Mouse (Mus musculus): ENCODE measurements at regions not wholly inside any gene's neighbourhood (a gene's known extent, or its start where the extent isn't known, plus 50 kb on each side); places are given as distances from the start of the nearest gene placed in this dataset.
A peak's percentile ranks its signal among the peaks of the same experiment; 100 is the strongest.

- no peak for TF ChIP-seq CTCF (IDR thresholded peaks at IDR 0.05; ENCODE audit: borderline replicate concordance, extremely low read depth, insufficient read depth, insufficient read length)
- TF ChIP-seq POLR2A (IDR thresholded peaks at IDR 0.05; ENCODE audit: borderline replicate concordance, extremely low read depth, insufficient read depth, insufficient read length, poor library complexity, severe bottlenecking) = no peak
- no peak for DNase-seq (ENCODE audit: low read depth)
Observed at GRCm38 (mm10) chr12:80035500-80036271, 77.1 kb downstream of the Zfp36l1 start.

GRCm38 (mm10) chr12:80034963-80035411 lies 77.8 kb downstream of the Zfp36l1 start:
- DNase-seq (ENCODE audit: low read depth) = no peak
- no peak for TF ChIP-seq CTCF (IDR thresholded peaks at IDR 0.05; ENCODE audit: borderline replicate concordance, extremely low read depth, insufficient read depth, insufficient read length)
- TF ChIP-seq POLR2A (IDR thresholded peaks at IDR 0.05; ENCODE audit: borderline replicate concordance, extremely low read depth, insufficient read depth, insufficient read length, poor library complexity, severe bottlenecking) = no peak

- no peak for DNase-seq (ENCODE audit: low read depth)
- no peak for TF ChIP-seq POLR2A (IDR thresholded peaks at IDR 0.05; ENCODE audit: borderline replicate concordance, extremely low read depth, insufficient read depth, insufficient read length, poor library complexity, severe bottlenecking)
- no peak for TF ChIP-seq CTCF (IDR thresholded peaks at IDR 0.05; ENCODE audit: borderline replicate concordance, extremely low read depth, insufficient read depth, insufficient read length)
Observed at GRCm38 (mm10) chr12:80034100-80034499, 78.7 kb downstream of the Zfp36l1 start.

- no peak for DNase-seq (ENCODE audit: low read depth)
- no peak for TF ChIP-seq POLR2A (IDR thresholded peaks at IDR 0.05; ENCODE audit: borderline replicate concordance, extremely low read depth, insufficient read depth, insufficient read length, poor library complexity, severe bottlenecking)
- TF ChIP-seq CTCF (IDR thresholded peaks at IDR 0.05; ENCODE audit: borderline replicate concordance, extremely low read depth, insufficient read depth, insufficient read length) = no peak
Observed at GRCm38 (mm10) chr12:80032520-80032919, 80.3 kb downstream of the Zfp36l1 start.

GRCm38 (mm10) chr12:80028301-80028700 lies 84.5 kb downstream of the Zfp36l1 start:
- DNase-seq (ENCODE audit: low read depth) = no peak
- TF ChIP-seq POLR2A (IDR thresholded peaks at IDR 0.05; ENCODE audit: borderline replicate concordance, extremely low read depth, insufficient read depth, insufficient read length, poor library complexity, severe bottlenecking) = no peak
- TF ChIP-seq CTCF (IDR thresholded peaks at IDR 0.05; ENCODE audit: borderline replicate concordance, extremely low read depth, insufficient read depth, insufficient read length) = no peak

- TF ChIP-seq CTCF (IDR thresholded peaks at IDR 0.05; ENCODE audit: borderline replicate concordance, extremely low read depth, insufficient read depth, insufficient read length) = no peak
- TF ChIP-seq POLR2A (IDR thresholded peaks at IDR 0.05; ENCODE audit: borderline replicate concordance, extremely low read depth, insufficient read depth, insufficient read length, poor library complexity, severe bottlenecking) = no peak
- DNase-seq (ENCODE audit: low read depth) = peak; percentile 91
Observed at GRCm38 (mm10) chr12:80023107-80024078, 89.4 kb downstream of the Zfp36l1 start.

GRCm38 (mm10) chr12:80022181-80023106 lies 90.4 kb downstream of the Zfp36l1 start:
- TF ChIP-seq CTCF (IDR thresholded peaks at IDR 0.05; ENCODE audit: borderline replicate concordance, extremely low read depth, insufficient read depth, insufficient read length) (no peak), POLR2A (IDR thresholded peaks at IDR 0.05; ENCODE audit: borderline replicate concordance, extremely low read depth, insufficient read depth, insufficient read length, poor library complexity, severe bottlenecking) (no peak)
- DNase-seq (ENCODE audit: low read depth) = peak; percentile 56

- peak; percentile 74 for DNase-seq (ENCODE audit: low read depth)
- TF ChIP-seq CTCF (IDR thresholded peaks at IDR 0.05; ENCODE audit: borderline replicate concordance, extremely low read depth, insufficient read depth, insufficient read length) = no peak
- TF ChIP-seq POLR2A (IDR thresholded peaks at IDR 0.05; ENCODE audit: borderline replicate concordance, extremely low read depth, insufficient read depth, insufficient read length, poor library complexity, severe bottlenecking) = no peak
Observed at GRCm38 (mm10) chr12:80021030-80021473, 91.8 kb downstream of the Zfp36l1 start.

GRCm38 (mm10) chr12:80018086-80018485 lies 94.7 kb downstream of the Zfp36l1 start:
- TF ChIP-seq POLR2A (IDR thresholded peaks at IDR 0.05; ENCODE audit: borderline replicate concordance, extremely low read depth, insufficient read depth, insufficient read length, poor library complexity, severe bottlenecking) (no peak), CTCF (IDR thresholded peaks at IDR 0.05; ENCODE audit: borderline replicate concordance, extremely low read depth, insufficient read depth, insufficient read length) (no peak)
- DNase-seq (ENCODE audit: low read depth) = no peak

- DNase-seq (ENCODE audit: low read depth) = no peak
- no peak for TF ChIP-seq POLR2A (IDR thresholded peaks at IDR 0.05; ENCODE audit: borderline replicate concordance, extremely low read depth, insufficient read depth, insufficient read length, poor library complexity, severe bottlenecking)
- TF ChIP-seq CTCF (IDR thresholded peaks at IDR 0.05; ENCODE audit: borderline replicate concordance, extremely low read depth, insufficient read depth, insufficient read length) = no peak
Observed at GRCm38 (mm10) chr12:80017376-80017929, 95.4 kb downstream of the Zfp36l1 start.
